Mouse (Mus musculus) megakaryocyte, adult 5-6 weeks (primary cell): Measurements from ENCODE around the gene Clcn6. TPM values are rescaled to one million over a fixed set of nuclear protein-coding genes. Genes with fewer than 3 reads are reported as not detected.

ENCODE experiments used
- ATAC-seq: 2 replicates; pipeline ENCODE4 v1.8.0; 2016; ENCODE audit warnings: mild to moderate bottlenecking, inconsistent platforms; ENCODE audit not compliant: poor library complexity, severe bottlenecking
- total RNA-seq, 2 experiments: library from RNA; stranded (forward) in 1 of 2; stranded (reverse) in 1 of 2; fragments of 153-499, 151-499 nt in 1 of 2; fragments of 221-1000, 200-1000 nt in 1 of 2; gene quantifications; 2 replicates each; pipeline versions ENCODE4 v1.2.3 to v1.2.4; 2015 to 2017

The Clcn6 gene
- total RNA-seq, 2 experiments from 2014 or later = 2.7 to 7.0 TPM

DNA sequence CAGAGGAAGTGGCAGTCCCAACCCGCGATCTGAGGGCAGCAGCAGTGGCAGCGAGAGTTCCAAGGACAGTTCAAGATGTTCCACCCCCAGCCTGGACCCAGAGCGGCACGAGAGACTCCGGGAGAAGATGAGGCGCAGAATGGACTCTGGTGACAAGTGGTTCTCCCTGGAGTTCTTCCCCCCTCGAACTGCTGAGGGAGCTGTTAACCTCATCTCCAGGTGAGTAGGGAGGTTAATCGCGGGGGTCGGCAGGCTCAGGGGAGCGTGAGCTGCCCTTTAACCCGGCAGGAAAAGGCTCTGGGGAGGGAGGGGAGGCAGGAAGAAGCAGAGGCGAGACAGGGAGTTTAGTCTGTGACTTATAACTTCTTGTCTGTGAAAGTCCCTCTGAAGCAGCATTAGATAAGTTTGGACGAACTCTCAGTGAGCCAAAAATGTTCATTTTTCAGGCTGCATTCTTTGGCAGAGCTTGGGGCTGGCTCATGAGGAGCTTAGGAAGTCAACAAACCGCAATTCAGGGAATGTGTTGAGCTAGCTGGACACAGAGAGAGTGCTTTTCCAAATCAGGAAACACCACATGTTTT is 3.1 kb upstream of the Clcn6 start:
- no peak for ATAC-seq

DNA sequence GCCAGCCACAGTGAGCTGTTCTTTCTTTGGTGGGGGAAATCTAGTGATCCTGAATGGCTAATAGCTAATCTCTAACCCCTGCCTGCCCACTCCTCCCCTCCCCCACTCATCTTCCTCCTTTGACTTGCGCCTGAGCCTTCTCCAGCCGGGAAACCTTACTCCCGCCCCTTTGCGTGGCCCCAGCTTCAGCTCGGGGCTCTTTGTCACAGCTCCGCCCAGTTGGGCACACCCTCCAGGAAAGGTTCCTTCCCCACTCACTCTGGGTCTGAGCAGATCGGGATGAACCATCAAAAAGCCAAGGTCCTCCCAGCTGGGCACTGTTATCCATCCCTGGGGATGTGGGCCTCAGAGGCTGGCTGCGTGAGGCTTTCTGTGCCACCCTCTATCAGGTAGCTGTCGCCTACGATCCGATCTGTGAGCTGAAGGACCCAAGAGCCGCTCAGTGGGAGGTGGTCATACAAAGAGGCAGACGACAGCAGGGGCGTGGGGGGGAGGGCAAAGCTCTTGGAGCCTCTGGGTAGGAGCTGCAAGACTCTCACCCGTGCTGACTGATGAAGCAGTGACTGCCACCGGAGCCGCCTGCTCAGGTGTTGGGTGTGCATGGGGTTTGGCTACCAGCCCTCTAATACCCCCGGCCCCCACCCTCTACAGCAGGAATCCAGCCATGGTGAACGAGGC is 2.5 kb upstream of the Clcn6 start:
- peak; percentile 25 for ATAC-seq

DNA sequence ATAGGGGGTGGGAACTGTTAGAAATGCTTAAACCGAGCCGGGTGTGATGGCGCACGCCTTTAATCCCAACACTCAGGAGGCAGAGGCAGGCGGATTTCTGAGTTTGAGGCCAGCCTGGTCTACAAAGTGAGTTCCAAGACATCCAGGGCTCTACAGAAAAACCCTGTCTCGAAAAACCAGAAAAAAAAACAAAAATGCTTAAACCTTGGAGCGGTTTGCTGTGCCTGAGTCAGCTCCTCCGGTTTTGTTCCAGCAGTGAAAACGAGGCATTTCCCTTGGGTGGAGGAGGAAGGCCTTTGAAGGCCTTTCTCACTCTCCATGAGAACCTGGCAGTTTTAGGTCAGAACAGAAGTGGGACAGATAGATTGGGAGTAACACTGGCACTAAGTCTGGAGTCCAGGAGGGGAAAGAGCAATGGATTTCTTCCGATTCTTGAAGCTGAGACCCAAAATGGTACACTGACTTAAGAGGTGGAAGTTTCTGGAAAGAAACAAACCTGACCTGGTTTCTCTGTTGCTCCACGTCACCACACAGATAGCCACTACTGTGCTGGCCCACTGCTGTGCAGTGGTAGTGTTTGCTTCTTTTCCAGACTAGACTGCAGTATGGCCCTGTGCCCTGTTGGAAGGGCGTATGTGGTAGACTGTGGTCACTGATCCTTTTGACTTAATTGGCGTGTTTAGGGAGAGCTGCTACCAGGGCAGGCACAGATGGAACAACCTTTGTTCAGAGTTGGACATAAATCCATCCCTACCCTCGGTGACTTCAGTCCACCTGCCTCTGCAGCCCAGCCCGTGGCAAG is 1.6 kb upstream of the Clcn6 start:
- ATAC-seq = no peak

DNA sequence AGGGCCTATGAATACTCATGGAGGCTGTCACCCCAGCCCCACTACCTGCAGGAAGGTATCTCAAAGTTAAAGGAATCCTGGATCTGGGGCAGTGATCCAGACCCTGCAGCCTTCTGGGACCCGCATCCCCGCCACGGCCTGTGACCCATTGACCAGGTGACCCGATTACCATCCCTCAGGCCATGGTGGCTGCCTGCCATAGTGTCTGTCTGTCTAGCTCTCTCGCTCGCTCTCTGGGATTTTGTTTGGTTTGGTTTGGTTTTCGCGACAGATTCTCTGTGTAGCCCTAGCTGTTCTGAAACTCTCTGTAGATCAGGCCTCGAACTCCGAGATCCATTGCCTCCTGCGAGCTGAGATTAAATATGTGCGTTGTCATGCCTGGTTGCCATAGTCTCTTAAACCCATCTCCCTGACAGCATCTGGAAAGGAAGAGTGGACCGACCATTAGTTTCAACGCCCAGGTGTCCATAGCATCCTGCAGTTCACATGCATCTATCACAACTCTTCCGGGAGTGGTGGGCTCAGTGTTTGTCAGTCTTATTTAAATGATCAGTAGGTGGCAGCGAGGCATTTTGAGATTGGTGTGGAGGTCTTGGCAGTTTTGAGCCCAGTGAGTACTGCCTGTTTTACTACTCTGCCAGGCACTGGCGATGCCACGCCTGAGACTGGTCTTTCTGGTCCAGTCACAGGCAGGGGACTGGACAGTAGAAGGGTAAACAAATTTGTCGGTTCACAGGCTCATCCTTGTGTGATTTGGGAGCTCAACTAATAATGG is 820 bp upstream of the Clcn6 start:
- no peak for ATAC-seq

DNA sequence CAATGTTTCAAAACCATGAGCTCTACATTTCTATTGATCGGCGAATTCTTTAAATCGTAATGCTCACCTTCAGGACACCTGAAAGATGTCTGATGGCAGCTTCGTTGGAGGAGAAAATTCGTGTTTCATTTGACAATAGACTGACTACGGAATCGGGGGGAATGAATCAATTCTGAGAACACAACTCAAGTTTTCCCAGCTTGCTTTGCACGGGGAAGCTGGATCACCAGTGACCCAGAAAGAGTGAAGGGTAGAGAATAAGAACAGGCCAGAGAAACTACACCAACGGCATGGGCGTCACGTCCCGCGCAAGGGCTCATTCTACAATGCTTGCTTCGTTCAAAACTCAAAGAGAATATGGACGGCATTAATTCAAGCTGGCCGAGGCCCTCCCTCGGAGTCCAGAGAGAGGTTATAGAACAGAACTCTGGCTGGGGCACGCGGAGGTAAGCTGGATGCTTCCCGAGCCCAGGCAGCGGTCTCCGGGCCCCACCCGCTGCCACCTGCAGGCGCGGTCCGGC is 482 bp downstream of the Clcn6 start:
- no peak for ATAC-seq

DNA sequence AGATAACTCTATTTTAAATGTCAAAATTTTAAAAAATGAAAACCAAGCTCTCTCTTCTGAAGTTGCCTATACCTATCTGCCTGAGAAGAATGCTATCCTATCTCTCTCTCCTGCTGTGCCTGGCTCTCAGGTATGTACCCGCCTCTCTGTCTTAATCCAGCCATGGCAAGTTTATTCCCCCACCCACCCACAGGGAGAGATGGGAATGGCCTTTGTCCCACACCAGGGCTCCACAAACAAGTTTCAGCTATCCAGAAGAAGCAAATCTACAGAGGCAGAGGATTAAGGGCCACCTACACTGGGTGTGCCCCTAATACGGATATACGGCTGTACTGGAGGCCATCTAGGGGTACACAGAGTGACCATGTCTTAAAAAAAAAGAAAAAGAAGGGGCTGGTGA is 3.2 kb downstream of the Clcn6 start:
- ATAC-seq = no peak

DNA sequence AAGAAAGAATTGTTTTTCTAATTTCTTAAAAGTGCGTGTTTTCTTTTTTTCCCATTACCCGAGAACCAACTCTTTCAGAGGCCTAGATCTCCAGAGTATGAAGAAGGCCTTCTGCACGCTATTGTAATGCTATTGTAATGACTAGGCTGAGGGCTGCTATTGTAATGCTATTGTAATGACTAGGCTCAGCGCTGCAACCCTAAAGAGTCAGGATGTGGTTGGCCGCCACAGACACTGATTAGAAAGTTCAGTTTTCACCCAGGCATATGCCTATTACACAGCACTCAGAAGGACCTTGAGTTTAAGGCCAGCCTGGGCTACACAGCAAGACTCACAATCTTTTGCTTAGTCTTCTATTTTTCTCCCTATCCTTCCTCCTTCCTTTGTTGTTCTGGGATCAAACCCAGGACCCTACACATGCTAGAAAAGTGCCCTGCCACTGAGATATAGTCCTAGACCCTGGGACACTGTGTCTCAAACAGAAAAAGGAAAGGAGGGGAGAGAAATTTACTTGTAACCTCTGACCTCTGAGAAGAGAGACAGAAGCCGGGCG is 4.7 kb downstream of the Clcn6 start:
- peak; percentile 31 for ATAC-seq

DNA sequence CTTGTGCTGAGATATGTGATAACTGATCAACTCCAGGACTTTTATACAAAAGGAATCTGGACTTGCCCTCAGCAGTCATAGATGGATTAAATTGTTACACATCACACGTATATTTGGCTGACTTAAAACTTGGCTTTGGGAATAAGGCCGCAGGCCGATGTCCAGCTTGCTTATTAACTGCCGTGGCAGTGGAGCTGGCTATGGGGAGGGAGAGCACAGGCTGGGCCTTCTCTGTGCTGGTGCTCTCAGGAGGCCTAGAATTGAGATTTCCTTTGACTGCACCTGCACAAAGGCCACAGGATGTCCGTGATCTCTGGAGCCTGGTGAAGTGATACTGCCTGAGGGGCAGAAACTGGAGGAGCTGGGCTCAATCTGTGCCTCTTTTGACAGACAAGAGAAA is 8.1 kb downstream of the Clcn6 start:
- no peak for ATAC-seq

DNA sequence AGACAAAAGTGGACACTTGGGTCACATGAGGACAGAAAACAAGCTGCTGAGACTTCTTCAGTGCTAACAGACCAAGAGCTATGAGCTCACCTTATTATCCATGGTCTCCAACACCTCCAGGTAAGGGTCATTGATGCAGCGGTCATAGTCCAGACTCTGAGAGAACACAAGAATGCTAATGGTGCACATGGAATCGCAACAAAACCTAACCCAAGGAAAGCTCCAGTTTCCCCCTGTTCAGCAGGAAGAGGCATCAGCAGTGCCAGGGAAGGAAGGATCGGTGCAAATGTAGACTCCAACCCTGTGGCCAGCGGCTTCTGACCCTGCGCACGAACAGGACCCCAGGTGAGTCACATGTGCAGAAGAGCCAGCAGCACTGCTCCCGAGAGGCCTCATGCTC is 9.3 kb downstream of the Clcn6 start:
- ATAC-seq = no peak

DNA sequence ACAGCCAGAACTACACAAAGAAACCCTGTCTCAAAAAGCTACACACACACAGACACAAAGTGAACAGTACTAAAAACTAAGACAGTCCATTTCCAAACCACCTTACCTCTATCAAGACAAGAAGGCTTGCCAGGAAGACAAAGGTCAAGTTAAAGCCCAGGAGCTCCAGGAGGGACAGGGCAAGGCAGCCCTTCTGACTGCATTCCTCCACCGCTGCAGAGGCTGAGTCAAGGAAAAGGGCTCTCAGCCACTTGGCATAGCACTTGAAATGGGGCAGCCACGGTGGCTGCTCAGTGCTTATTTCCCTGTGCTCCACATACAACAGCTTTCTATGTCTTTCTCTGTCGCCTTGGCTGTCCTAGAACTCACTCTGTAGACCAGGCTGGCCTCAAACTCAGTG is 14.6 kb downstream of the Clcn6 start:
- ATAC-seq = no peak

DNA sequence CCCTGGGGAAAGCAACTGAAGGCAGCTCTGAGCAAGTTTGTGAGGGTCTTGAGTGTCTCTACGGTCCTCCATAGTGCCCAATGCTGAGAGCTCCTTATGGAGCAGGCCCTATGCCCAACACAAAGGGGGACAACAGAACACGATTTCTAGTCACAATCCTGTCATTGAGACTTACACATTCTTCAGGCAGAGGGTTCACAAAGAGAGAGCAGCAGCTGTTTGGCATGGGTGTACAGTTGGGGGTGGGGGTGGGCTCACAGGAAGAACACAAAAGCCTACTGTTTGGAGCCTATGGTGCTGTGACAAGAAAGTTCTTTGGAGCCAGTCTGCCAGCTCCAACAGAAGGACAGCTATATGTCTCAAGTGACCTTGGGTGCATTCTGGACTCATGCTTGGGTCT is 20.2 kb downstream of the Clcn6 start:
- ATAC-seq = no peak

DNA sequence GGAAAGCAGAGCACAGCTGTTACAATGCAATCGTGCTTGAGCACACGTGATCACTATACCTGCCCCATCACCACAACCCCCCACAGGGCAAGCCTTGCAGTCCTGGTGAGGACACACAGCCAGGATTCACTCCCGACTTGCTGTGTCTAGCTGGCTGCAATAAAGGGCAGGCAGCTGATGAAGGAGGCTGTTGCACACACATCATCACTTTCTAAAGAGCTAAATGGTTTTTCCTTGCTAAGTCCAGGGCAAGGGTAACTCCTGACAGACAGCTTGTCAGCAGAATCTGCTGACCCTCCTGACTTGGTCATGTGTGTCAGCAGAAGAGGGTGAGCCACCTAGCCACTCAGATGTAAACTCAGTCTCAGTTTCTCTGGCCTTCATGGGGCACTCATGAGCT is 21.6 kb downstream of the Clcn6 start:
- no peak for ATAC-seq

DNA sequence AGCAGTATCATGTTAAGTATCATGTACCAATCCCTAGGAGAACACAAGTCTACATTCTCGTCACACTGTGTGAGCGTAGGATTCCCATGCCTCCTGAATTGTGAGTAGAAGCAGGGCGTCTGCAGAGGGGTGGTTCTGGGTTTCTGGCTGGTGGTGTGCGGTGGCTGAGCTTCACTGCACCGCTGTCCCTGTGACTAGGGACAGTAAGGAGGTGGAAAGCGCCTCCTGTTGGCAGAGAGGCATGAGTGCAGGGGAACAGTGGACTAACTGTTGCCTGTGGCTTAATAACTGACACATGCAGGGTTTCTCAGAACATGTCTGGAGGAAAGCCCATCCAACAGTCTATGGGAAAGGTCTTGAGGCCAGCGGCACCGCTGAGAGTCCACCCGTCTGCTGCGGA is 23.2 kb downstream of the Clcn6 start:
- no peak; the same call in 1 of the 2 replicates for ATAC-seq

DNA sequence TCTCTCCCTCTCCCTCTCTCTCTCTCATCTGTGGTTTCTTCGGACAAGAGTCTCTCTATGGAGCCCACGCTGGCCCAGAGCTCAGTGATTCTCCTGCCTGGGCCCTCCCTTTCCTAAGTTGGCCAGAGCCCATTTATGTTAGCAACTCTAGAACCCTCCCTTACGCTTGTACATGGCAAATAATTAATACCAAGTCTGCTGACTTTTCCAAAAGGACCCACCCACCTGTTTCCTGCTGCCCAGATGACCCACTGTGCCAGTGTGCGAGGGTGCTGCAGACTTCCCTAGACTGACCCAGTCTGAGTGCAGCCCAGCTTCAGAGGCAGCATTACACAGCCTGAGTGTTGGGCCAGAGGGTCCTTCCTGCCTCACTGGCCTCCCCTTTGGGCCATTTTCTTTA is 26.4 kb downstream of the Clcn6 start:
- no peak for ATAC-seq

DNA sequence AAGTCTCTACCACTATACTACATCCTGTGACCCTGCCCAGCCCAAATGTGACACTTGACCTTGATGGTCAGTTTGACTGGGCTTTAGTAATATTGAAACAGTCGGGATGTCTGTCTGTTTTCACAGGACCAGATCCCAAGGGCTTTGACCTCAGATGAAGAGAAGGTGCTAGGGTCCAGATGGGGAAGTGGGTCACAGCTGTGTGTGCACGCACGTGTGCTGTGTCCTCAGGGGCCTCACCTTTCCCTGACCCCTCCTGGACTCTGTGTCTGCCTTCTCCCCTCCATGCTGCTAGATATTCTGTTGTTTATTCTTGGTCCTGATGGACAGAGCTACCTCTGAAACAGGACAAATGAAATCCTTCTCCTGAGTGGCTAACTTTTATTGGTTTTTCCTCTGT is 27.3 kb downstream of the Clcn6 start:
- no peak for ATAC-seq

DNA sequence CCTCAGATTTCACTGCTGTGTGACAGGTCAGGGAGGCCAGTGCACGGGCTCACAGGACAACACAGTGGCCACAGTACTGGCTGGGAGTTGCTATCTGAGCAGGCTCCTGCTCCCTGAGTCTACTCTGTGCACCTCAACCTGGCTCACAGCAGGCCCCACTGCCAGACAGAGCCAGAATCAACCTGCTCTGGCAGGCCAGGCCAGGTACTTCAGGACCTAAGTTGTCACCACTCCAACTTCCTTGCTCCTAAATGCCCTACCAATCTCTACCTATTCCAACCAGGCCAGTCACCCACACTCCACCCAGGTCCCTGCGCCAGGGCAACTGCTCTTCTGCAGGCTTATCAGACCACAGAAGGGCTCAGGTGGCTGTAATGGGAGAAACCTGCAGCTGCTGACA is 29.0 kb downstream of the Clcn6 start:
- ATAC-seq = no peak

DNA sequence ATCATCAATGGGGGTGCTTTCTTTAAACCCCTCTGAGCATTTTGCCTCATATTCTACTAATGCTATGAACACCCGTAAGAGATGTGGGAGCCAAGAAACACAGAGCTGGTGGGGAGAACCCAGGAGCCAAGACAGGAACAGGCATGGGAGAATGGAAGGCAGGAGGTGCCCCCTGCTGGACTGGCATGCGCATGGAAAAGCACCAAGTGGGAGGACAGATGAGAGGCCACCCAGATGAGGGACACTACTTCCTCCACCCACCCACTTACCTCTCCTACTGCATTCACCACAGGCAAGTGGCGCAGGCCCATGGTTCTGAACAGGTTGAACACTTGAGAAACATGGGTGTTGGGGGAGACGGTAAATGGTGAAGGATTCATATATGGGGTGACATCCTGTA is 30.2 kb downstream of the Clcn6 start:
- ATAC-seq = 0 out of 2 replicates have a peak, but pooled peaks have one; percentile 50

DNA sequence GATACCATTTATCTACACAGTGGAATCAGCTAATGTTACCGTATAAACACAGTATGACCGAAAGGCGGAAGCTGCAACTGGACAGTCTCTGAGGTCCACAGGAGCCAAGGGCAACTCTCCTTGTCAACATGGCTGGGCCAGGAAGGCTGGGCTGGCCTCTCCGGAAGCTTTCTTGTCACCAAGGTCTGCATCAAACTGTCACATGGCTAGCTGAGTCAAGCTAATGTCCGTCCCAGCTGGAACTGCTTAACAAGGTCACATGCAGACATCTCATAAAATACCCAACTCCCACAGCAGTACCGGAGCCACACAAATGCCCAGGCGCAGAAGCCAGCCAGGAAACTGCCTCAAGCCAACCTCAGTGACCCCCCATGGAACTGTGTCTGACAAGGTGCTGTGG is 34.3 kb downstream of the Clcn6 start:
- ATAC-seq = no peak

DNA sequence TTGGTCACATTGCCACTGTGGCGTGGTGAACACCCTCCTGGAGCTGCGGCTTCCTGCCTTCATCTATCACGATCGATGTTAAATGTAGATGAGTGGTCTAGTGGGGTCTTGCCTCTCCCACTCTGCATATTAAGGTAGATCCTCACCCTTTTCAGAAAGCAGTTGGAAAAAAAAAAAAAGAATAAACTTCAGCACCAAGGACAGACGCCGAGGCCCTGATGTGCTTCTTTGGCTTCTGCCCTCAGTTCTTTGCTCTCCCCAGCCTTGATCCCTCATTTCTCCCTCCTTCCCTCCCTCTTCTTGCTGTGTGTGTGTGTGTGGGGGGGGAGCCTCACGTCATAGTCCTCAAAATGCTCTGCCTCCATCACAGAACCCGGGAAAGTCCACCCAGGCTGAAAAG is 36.8 kb downstream of the Clcn6 start:
- no peak for ATAC-seq

DNA sequence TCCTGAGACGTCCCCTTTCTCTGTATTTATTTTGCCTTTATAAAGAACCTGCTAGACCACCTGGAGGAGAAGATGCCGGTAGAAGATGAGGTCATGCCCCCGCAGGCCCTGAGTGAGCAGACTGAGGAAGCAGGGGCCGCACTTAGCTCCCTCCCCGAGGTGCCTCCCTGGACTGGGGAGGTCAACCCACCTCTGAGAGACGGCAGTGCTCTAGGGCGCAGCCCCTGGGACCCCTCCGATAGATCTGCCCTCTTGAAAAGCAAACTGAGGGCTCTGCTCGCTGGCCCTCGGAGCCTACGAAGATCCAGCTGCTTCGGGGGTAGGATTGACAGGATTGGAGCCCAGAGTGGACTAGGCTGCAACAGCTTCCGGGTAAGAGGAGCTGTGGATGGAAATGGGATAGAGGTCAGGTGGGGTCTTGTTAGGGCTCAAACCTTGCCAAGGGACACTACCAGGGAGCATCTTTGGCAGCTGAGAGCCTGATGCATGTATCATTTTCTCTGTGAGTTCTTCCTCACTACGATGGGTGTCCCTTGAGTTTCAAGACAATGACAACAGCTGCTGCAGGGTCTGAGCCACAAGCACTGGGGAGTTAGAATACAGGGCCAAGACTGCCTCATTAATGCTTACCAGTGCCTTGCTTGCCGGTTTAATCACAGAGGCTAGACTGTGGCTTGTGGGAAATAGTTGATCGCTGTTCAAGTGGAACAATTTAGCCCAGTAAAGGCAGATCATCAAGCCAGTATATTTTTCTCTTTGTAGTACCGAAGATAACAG is 37.4 kb downstream of the Clcn6 start:
- no peak for ATAC-seq
